Mouse (Mus musculus) limb, embryonic 13.5 days (tissue): ENCODE data around the gene Brd4. TPM values are rescaled to one million over a fixed set of nuclear protein-coding genes. Genes with fewer than 3 reads are reported as not detected.
A peak's percentile ranks its signal among the peaks of the same experiment; 100 is the strongest.

Experiments
- ATAC-seq: fragments of 200-750 bp; cut with Nextera tagmentation; 2 replicates; pipeline ENCODE4 v1.8.0; 2017; ENCODE audit warnings: low read depth, moderate number of reproducible peaks, moderate TSS enrichment; ENCODE audit not compliant: low FRiP score
- H3K27ac ChIP-seq: fragments of 300-500 bp; sonication (generic); 2 replicates; pipeline ENCODE4 v1.5.1; 2015; ENCODE audit warnings: inconsistent platforms, mild to moderate bottlenecking, moderate library complexity
- H3K27me3 ChIP-seq: fragments of 300-500 bp; sonication (generic); 2 replicates; pipeline ENCODE4 v1.6.1; 2015; ENCODE audit warnings: mild to moderate bottlenecking, inconsistent platforms
- H3K36me3 ChIP-seq: fragments of 300-500 bp; sonication (generic); 2 replicates; pipeline ENCODE4 v1.6.1; 2015; ENCODE audit warnings: inconsistent platforms, mild to moderate bottlenecking, moderate library complexity
- H3K4me1 ChIP-seq: fragments of 300-500 bp; sonication (generic); 2 replicates; pipeline ENCODE4 v1.6.1; 2015; ENCODE audit warnings: inconsistent platforms
- H3K4me2 ChIP-seq: fragments of 300-500 bp; sonication (generic); replicated peaks from 2 replicates; pipeline ENCODE4 v1.6.1; 2015; ENCODE audit warnings: inconsistent platforms, mild to moderate bottlenecking, moderate library complexity
- H3K4me3 ChIP-seq: fragments of 300-500 bp; sonication (generic); 2 replicates; pipeline ENCODE4 v1.5.1; 2015; ENCODE audit warnings: moderate library complexity, mild to moderate bottlenecking, inconsistent platforms
- H3K9ac ChIP-seq: fragments of 300-500 bp; sonication (generic); 2 replicates; pipeline ENCODE4 v1.6.1; 2015; ENCODE audit warnings: mild to moderate bottlenecking, inconsistent platforms
- H3K9me3 ChIP-seq: fragments of 300-500 bp; sonication (generic); 2 replicates; pipeline ENCODE4 v1.6.1; 2016; ENCODE audit warnings: inconsistent platforms
- WGBS: fragments of 180-500 bp; shearing (Covaris S2); methylation state at CpG from one replicate; pipeline ENCODE4 v1.1.7; 2015; 5-methylcytosine and 5-hydroxymethylcytosine counted together
- polyA plus RNA-seq: library from polyadenylated mRNA; unstranded; fragments of >200 nt; fragmentation: Nextera tagmentation; extraction: Ambion mirVana; gene quantifications from 2 replicates; pipeline ENCODE4 v1.2.1, GENCODE M21; 2015

The Brd4 gene
- polyA plus RNA-seq, 1 experiment from 2014 or later: 109 TPM

- Histone ChIP-seq H3K4me1 (peaks cover 28% of the 10 kb centered on the region), H3K36me3 (peaks cover 97% of the 10 kb centered on the region), H3K27ac (no peak overlapping the region), H3K4me2 (no peak overlapping the region), H3K4me3 (no peak overlapping the region), H3K27me3 (no peaks in the 10 kb centered on the region), H3K9me3 (no peaks in the 10 kb centered on the region), H3K9ac (no peak overlapping the region)
- 49% methylated on average over 6 of the region's 6 CpGs for WGBS
- no peak for ATAC-seq
These were observed 75.4 kb downstream of the Brd4 start for GRCm38 (mm10) chr17:32209144-32209543.

GRCm38 (mm10) chr17:32207586-32208245 is 76.8 kb downstream of the Brd4 start:
- Histone ChIP-seq H3K27ac (peak overlapping the region; percentile 18; the same call in 1 of the 2 replicates), H3K9me3 (no peaks in the 10 kb centered on the region), H3K4me1 (peaks cover 28% of the 10 kb centered on the region), H3K4me2 (no peak overlapping the region), H3K4me3 (no peak overlapping the region), H3K27me3 (no peaks in the 10 kb centered on the region), H3K36me3 (peaks cover 97% of the 10 kb centered on the region), H3K9ac (no peak overlapping the region)
- no peak for ATAC-seq
- WGBS: 58% methylated on average over 5 of the region's 5 CpGs

GRCm38 (mm10) chr17:32205345-32205744 is 79.2 kb downstream of the Brd4 start:
- Histone ChIP-seq H3K36me3 (peaks cover 97% of the 10 kb centered on the region), H3K9ac (no peak overlapping the region), H3K4me1 (peaks cover 28% of the 10 kb centered on the region), H3K4me3 (no peak overlapping the region), H3K27me3 (no peaks in the 10 kb centered on the region), H3K9me3 (no peaks in the 10 kb centered on the region), H3K27ac (no peak overlapping the region), H3K4me2 (no peak overlapping the region)
- no peak for ATAC-seq
- WGBS: 90% methylated on average over 3 of the region's 3 CpGs

DNA sequence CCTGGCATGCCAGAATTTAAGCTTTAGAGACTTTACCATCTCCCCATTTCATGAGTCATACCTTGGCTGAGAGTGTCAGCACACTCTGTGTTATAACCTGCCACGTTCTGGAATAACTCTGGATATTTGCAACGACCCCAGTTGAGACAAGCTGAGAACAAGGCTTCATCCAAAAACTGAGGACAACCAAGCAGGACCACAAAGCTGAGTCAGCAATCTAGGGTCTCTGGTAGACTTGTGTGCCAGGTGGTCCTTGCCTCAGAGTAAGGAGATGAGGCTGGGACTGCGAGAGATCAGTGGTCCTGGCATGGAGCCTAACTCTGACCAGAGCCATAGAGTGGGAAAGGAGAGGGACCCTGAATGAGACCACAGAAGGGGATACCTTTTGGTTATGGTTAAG is 81.5 kb downstream of the Brd4 start:
- no peak overlapping the region for H3K9ac ChIP-seq
- H3K4me2 ChIP-seq: no peak overlapping the region
- no peaks in the 10 kb centered on the region for H3K9me3 ChIP-seq
- no peaks in the 10 kb centered on the region for H3K27me3 ChIP-seq
- H3K4me3 ChIP-seq: no peak overlapping the region
- no peak for ATAC-seq
- H3K36me3 ChIP-seq: peaks cover 97% of the 10 kb centered on the region
- H3K27ac ChIP-seq: no peak overlapping the region
- peaks cover 6% of the 10 kb centered on the region for H3K4me1 ChIP-seq
- WGBS: 85% methylated on average over 3 of the region's 3 CpGs

DNA sequence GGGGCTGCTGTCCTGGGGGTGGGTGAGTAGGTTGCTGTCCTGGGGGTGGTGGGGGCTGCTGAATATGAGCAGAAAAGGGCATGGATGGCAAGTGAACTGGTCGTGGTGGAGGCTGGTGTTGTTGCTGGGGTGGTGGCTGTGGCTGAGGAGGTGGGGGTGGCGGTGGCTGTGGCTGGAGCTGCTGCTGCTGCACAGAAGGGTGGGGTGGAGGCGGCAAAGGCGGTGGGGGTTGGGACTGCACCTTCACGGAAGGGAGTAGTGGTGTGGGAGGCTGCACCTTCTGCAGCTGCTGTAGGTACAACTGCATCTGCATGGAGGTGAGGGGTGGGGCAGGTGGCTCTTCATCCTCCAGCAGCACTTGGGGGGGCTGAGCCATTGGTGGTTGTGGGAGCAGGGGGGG is 83.4 kb downstream of the Brd4 start:
- no peak overlapping the region for H3K4me2 ChIP-seq
- no peak for ATAC-seq
- WGBS: 91% methylated on average over 5 of the region's 5 CpGs
- H3K4me3 ChIP-seq: no peak overlapping the region
- H3K27me3 ChIP-seq: no peaks in the 10 kb centered on the region
- no peaks in the 10 kb centered on the region for H3K4me1 ChIP-seq
- no peak overlapping the region for H3K27ac ChIP-seq
- H3K9ac ChIP-seq: no peak overlapping the region
- H3K9me3 ChIP-seq: no peaks in the 10 kb centered on the region
- H3K36me3 ChIP-seq: peaks cover 98% of the 10 kb centered on the region

- Histone ChIP-seq H3K4me3 (no peak overlapping the region), H3K4me2 (no peak overlapping the region), H3K27ac (no peak overlapping the region), H3K4me1 (no peaks in the 10 kb centered on the region), H3K9me3 (no peaks in the 10 kb centered on the region), H3K36me3 (peaks cover 97% of the 10 kb centered on the region), H3K9ac (no peak overlapping the region), H3K27me3 (no peaks in the 10 kb centered on the region)
- no peak for ATAC-seq
- WGBS: 92% methylated on average over 2 of the region's 2 CpGs
These were observed 84.7 kb downstream of the Brd4 start for GRCm38 (mm10) chr17:32199796-32200195.

- no peak overlapping the region for H3K9ac ChIP-seq
- no peaks in the 10 kb centered on the region for H3K4me1 ChIP-seq
- H3K27ac ChIP-seq: no peak overlapping the region
- H3K27me3 ChIP-seq: no peaks in the 10 kb centered on the region
- 89% methylated on average over 14 of the region's 14 CpGs for WGBS
- H3K9me3 ChIP-seq: no peaks in the 10 kb centered on the region
- ATAC-seq: no peak
- H3K4me2 ChIP-seq: no peak overlapping the region
- H3K36me3 ChIP-seq: peaks cover 71% of the 10 kb centered on the region
- H3K4me3 ChIP-seq: no peak overlapping the region
These were observed 87.4 kb downstream of the Brd4 start for GRCm38 (mm10) chr17:32197156-32197555.

DNA sequence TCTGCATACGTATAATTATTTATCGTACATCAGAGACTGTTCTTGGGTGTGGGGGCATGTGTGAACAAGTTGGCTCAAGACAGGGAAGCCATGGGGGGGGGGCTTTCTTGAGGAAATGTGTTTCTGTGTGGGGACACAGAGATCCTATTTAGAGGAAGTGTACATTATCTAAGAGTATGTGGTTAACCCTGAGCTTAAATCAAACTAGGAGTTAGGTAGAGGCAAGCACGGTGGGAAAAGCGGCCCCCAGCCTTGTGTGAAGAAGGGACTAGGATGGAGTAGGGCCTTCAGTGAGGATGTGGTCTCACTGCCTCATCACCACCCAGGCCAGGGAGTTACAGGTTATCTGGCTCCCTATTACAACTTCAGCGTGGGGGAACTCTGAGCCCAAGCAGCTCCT is 88.8 kb downstream of the Brd4 start:
- no peaks in the 10 kb centered on the region for H3K27me3 ChIP-seq
- H3K4me2 ChIP-seq: no peak overlapping the region
- no peak for ATAC-seq
- no peaks in the 10 kb centered on the region for H3K4me1 ChIP-seq
- H3K27ac ChIP-seq: no peak overlapping the region
- no peak overlapping the region for H3K9ac ChIP-seq
- WGBS: 93% methylated on average over 5 of the region's 5 CpGs
- no peaks in the 10 kb centered on the region for H3K9me3 ChIP-seq
- peaks cover 57% of the 10 kb centered on the region for H3K36me3 ChIP-seq
- H3K4me3 ChIP-seq: no peak overlapping the region

DNA sequence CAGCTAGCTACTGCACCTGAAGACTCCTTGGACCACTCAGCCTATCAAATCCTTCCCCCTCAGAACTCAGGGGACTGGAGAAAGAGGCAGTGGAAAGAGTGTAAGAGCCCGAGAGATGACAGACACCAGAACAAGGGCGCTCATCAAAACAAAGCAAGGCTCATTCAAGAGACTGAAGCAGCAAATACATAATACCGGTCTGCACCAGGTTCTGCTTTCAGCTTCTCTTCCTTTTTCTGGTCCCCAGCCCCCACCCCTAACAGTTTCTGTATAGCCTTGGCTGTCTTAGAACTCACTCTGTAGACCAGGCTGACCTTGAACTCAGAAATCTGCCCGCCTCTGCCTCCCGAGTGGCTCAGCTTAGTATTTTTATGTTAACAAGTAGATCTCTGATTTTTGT is 91.5 kb downstream of the Brd4 start:
- 82% methylated on average over 5 of the region's 5 CpGs for WGBS
- no peak for ATAC-seq

DNA sequence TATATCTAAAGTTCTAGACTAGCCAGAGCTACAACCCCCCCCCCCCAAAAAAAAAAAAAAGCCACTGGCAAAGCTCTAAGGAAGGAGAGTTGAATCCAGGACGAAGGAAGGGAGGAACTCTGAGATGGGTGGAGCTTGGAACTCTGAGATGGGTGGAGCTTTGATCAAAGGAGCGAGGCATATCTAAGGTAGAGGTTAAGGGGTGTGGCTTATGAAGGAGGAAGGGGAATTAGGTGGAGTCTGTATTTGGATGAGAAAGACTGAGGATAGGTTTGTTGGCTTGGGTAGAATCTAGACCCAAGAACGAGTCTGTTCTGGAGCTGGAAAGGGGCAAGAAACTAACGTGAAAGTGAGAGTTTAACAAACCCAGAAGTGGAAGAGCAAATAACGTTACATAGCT is 94.7 kb downstream of the Brd4 start:
- ATAC-seq: no peak
- peaks cover 29% of the 10 kb centered on the region for H3K27me3 ChIP-seq

More for the DNA sequence above, 91.5 kb downstream of the Brd4 start:
- Histone ChIP-seq H3K4me3 (no peak overlapping the region), H3K27me3 (peaks cover 27% of the 10 kb centered on the region), H3K9me3 (no peaks in the 10 kb centered on the region), H3K9ac (no peak overlapping the region), H3K4me2 (no peak overlapping the region), H3K4me1 (peaks cover 14% of the 10 kb centered on the region), H3K36me3 (peaks cover 29% of the 10 kb centered on the region), H3K27ac (no peak overlapping the region)

DNA sequence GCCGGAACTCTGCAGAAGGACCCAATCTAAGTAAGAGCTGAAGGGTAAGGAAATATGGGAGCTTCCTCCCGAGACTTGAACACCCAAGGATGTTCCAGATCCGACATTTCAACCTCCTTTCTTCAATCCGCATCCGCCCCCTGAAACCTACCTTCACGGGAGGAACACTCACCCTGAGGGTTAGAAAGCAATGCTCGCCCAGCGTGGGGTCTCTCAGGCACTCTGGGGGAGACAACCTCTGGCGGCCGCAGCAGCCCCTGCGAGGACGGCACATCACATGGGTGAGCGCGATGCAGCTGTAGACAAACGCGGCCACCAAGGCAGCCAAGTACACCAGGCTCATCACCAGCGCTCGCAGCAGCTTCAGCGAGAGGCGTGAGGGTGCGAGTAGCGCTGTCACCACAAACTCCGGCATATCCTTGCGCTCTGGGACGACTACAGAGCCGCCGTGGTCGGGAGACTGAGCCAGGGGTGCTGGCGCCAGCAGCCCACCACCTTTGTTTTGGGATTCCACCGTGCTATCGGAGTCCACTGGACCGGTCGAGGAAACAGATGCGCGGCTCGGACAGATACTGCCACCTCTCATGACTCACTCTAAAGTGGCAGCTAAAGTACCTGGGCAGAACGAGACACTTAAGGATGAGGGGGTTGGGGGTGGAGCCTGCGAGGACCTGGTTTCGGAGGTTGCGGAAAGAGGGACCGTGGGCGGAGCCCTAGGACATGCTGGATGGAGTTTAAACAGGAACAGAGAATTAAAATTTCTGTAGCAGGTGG is 95.5 kb downstream of the Brd4 start, which contains the start of gene Ephx3:
Gene Ephx3, minus strand, starts transcription at position 687 of the 774 bp plus-strand sequence.
- peak within 1 kb of the TSS; percentile 76 for H3K4me2 ChIP-seq
- H3K9me3 ChIP-seq: no peaks in the 10 kb centered on the region
- peaks cover 29% of the 10 kb centered on the region for H3K27me3 ChIP-seq
- no peak for ATAC-seq
- H3K27ac ChIP-seq: no peak within 1 kb of the TSS
- 5% methylated on average over 42 of the region's 42 CpGs for WGBS
- H3K9ac ChIP-seq: peak within 1 kb of the TSS; percentile 59
- no peaks in the 10 kb centered on the region for H3K36me3 ChIP-seq
- peak within 1 kb of the TSS; percentile 45 for H3K4me3 ChIP-seq
- H3K4me1 ChIP-seq: peaks cover 14% of the 10 kb centered on the region

More for the DNA sequence above, 94.7 kb downstream of the Brd4 start:
- Histone ChIP-seq H3K4me3 (peak overlapping the region; percentile 45), H3K9me3 (no peaks in the 10 kb centered on the region), H3K9ac (no peak overlapping the region), H3K36me3 (no peaks in the 10 kb centered on the region), H3K4me2 (peak overlapping the region; percentile 76), H3K4me1 (peaks cover 14% of the 10 kb centered on the region), H3K27ac (no peak overlapping the region)
- 9% methylated on average over 5 of the region's 5 CpGs for WGBS

DNA sequence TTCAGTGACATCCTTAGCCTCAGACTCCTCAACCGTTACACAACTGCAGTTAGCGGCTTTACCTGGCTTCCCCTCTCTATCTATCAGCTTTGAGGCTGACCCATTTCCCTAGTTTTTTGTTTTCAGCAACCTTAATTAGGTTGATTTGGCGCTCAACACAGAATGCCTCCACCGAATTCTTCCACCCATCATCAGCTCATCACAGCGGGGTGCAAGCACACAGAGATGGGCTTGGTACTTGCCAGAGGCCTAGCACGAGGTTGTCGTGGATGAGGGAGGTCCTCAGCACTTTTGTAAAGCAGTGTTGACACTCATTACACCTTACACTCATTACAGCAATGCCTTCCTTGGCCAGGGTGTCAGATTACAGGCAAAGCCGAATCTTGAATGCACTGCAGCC is 101.5 kb downstream of the Brd4 start:
- Histone ChIP-seq H3K36me3 (no peaks in the 10 kb centered on the region), H3K4me3 (no peak overlapping the region), H3K4me1 (peaks cover 7% of the 10 kb centered on the region), H3K27me3 (peaks cover 2% of the 10 kb centered on the region), H3K9ac (no peak overlapping the region), H3K9me3 (no peaks in the 10 kb centered on the region), H3K4me2 (no peak overlapping the region), H3K27ac (no peak overlapping the region)
- 23% methylated on average over 8 of the region's 8 CpGs for WGBS
- no peak for ATAC-seq
